Mouse (Mus musculus): ENCODE measurements around the gene Syn2.

DNA sequence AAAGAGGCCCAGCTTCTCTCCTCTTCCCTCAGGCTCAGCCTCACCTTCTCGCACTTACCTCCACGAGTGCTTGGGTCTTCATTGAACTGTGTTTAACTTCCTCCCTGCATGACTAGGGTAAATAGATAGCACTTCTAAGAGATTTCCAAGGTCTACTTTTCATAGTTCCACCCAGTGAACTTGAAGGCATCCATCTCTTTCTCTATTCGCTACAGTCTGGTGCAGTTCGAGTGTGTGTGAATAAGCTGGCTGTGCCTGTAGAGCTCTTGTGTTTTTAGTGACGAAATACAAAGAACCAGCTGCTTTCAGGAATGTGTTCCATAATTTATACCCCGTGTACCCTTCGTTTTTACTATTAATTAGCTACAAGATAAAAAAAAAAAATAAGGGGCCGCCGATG is 140.0 kb downstream of the Syn2 start:
- TF ChIP-seq CTCF (conservative IDR thresholded peaks at IDR 0.05; ENCODE audit: insufficient read depth, insufficient read length, low read depth, low read length) (no peak), POLR2A (IDR thresholded peaks at IDR 0.05; ENCODE audit: low read depth, low read length) (no peak)
